Mouse (Mus musculus) megakaryocyte, embryonic 14.5 days (primary cell): ENCODE results near the gene Lmo7.

Experiments
- FLI1 ChIP-seq: IDR thresholded peaks from 2 replicates; pipeline ENCODE4 v1.6.1; 2012; ENCODE audit warnings: low read length, inconsistent platforms, mixed read lengths
- GATA1 ChIP-seq: IDR thresholded peaks from 3 replicates; pipeline ENCODE4 v1.6.1; 2012; ENCODE audit warnings: mixed read lengths, low read length, inconsistent platforms, borderline replicate concordance

- TF ChIP-seq GATA1 (no peak), FLI1 (no peak)
These were observed 198.0 kb downstream of the Lmo7 start for GRCm38 (mm10) chr14:101927646-101928244.
